Mouse (Mus musculus): ENCODE results near the gene Uhrf1bp1. TPM values are rescaled to one million over a fixed set of nuclear protein-coding genes. Genes with fewer than 3 reads are reported as not detected.

Uhrf1bp1 gene
- polyA plus RNA-seq, 1 experiment from 2014 or later, result 5.6 TPM

GRCm38 (mm10) chr17:27907512-27908205 lies 51.4 kb downstream of the Uhrf1bp1 start:
- WGBS, result under 1% methylated on average over 45 of the region's 45 CpGs
- peak overlapping the region; percentile 96 for H3K4me3 ChIP-seq
- no peaks in the 10 kb centered on the region for H3K27me3 ChIP-seq
- no peaks in the 10 kb centered on the region for H3K9me3 ChIP-seq
- H3K4me1 ChIP-seq (replicated peaks), result peaks cover 58% of the 10 kb centered on the region
- H3K9ac ChIP-seq, result peak overlapping the region; percentile 93
- 0 out of 2 replicates have a peak, but pooled peaks have one; percentile 33 for ATAC-seq (ENCODE audit: low FRiP score)
- peak overlapping the region; percentile 87 for H3K4me2 ChIP-seq
- peak overlapping the region; percentile 78 for H3K27ac ChIP-seq
- peaks cover 19% of the 10 kb centered on the region for H3K36me3 ChIP-seq

- Histone ChIP-seq H3K9me3 (no peaks in the 10 kb centered on the region), H3K4me3 (peak overlapping the region; percentile 96), H3K4me1 (replicated peaks) (peaks cover 58% of the 10 kb centered on the region), H3K36me3 (peaks cover 14% of the 10 kb centered on the region), H3K27ac (peak overlapping the region; percentile 93), H3K4me2 (peak overlapping the region; percentile 87), H3K27me3 (no peaks in the 10 kb centered on the region), H3K9ac (peak overlapping the region; percentile 93)
- no peak; the same call in 1 of the 2 replicates for ATAC-seq (ENCODE audit: low FRiP score)
- WGBS, result under 1% methylated on average over 12 of the region's 12 CpGs
These were observed 52.1 kb downstream of the Uhrf1bp1 start for GRCm38 (mm10) chr17:27908206-27908887.

DNA sequence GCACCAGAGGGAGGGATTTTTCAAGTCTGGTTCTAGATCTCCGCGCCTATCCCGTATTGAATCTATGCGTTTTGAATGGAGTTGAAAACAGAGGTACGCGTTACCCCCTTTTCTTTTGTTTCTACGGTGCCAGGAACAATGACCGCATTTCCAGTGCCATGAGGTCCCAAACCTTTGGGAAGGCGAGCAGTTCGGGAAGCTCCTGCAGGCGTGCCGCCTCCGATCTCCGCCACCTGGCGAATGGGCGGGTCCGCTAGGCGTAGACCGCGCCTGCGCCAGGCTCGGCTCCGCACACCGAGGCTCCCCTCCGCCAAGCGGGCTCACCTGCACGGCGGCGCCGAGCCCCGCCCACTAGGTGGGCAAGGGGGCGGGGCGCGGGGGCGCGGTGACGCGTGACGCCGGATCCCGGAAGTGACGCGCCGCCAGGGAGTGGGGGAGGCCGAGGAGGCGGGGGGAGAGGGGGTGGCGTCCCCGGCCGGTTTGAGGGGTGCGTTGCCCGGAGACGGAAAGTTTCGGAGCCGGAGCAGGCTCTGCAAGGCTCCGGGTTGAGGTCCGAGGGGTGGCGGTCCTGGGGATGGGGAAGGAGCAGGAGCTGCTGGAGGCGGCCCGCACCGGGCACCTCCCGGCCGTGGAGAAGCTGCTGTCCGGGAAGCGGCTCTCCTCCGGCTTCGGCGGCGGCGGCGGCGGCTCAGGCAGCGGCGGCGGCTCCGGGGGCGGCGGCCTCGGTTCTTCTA lies 52.8 kb downstream of the Uhrf1bp1 start, which contains the start of gene Anks1:
Anks1 (plus strand) TSS at position 419 of the 734 bp plus-strand sequence.
- Histone ChIP-seq H3K9me3 (no peaks in the 10 kb centered on the region), H3K4me1 (replicated peaks) (peaks cover 58% of the 10 kb centered on the region), H3K9ac (peak within 1 kb of the TSS; percentile 93), H3K27ac (peak within 1 kb of the TSS; percentile 93), H3K4me2 (peak within 1 kb of the TSS; percentile 87), H3K27me3 (no peaks in the 10 kb centered on the region), H3K36me3 (peaks cover 14% of the 10 kb centered on the region), H3K4me3 (peak within 1 kb of the TSS; percentile 96)
- peak; percentile 87 for ATAC-seq (ENCODE audit: low FRiP score)
- 1% methylated on average over 76 of the region's 78 CpGs for WGBS

GRCm38 (mm10) chr17:27909622-27910500 lies 53.6 kb downstream of the Uhrf1bp1 start, which contains the start of gene Taf11:
Gene Taf11 (minus strand): TSS chr17:27909844.
- Histone ChIP-seq H3K4me2 (peak within 1 kb of the TSS; percentile 87), H3K36me3 (peaks cover 12% of the 10 kb centered on the region), H3K4me1 (replicated peaks) (peaks cover 56% of the 10 kb centered on the region), H3K9me3 (no peaks in the 10 kb centered on the region), H3K27me3 (no peaks in the 10 kb centered on the region), H3K27ac (peak within 1 kb of the TSS; percentile 93), H3K4me3 (peak within 1 kb of the TSS; percentile 96), H3K9ac (peak within 1 kb of the TSS; percentile 93)
- ATAC-seq (ENCODE audit: low FRiP score), result peak; percentile 68
- 2% methylated on average over 53 of the region's 53 CpGs for WGBS

DNA sequence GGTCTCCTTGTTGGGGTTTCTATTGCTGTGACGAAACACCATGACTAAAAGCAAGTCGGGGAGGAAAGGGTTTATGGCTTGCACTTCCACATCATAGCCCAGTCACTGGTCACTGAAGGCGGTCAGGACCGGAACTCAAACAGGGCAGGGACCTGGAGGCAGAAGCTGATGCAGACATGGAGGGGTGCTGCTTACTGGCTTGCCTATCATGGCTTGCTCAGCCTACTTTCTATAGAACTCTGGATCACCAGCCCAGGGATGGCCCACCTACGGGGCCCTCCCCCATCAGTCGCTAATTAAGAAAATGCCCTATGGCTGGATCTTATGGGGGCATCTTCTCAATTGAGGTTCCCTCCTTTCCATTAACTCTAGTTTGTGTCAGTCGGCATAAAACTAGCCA lies 55.1 kb downstream of the Uhrf1bp1 start:
- Histone ChIP-seq H3K27ac (no peak overlapping the region), H3K4me1 (replicated peaks) (peaks cover 44% of the 10 kb centered on the region), H3K36me3 (peaks cover 7% of the 10 kb centered on the region; the same call in 1 of the 2 replicates), H3K27me3 (no peaks in the 10 kb centered on the region), H3K4me3 (no peak overlapping the region), H3K4me2 (peak overlapping the region; percentile 87), H3K9ac (0 out of 2 replicates have a peak overlapping the region, but pooled peaks have one; percentile 93), H3K9me3 (no peaks in the 10 kb centered on the region)
- no peak for ATAC-seq (ENCODE audit: low FRiP score)
- 88% methylated on average over 7 of the region's 7 CpGs for WGBS

- 95% methylated on average over 4 of the region's 4 CpGs for WGBS
- Histone ChIP-seq H3K9me3 (no peaks in the 10 kb centered on the region), H3K36me3 (peaks cover 7% of the 10 kb centered on the region; the same call in 1 of the 2 replicates), H3K9ac (no peak overlapping the region), H3K4me1 (replicated peaks) (peaks cover 25% of the 10 kb centered on the region), H3K27me3 (no peaks in the 10 kb centered on the region), H3K4me2 (no peak overlapping the region), H3K27ac (no peak overlapping the region), H3K4me3 (no peak overlapping the region)
- ATAC-seq (ENCODE audit: low FRiP score), result no peak
These were observed 58.5 kb downstream of the Uhrf1bp1 start for GRCm38 (mm10) chr17:27914742-27915141.

DNA sequence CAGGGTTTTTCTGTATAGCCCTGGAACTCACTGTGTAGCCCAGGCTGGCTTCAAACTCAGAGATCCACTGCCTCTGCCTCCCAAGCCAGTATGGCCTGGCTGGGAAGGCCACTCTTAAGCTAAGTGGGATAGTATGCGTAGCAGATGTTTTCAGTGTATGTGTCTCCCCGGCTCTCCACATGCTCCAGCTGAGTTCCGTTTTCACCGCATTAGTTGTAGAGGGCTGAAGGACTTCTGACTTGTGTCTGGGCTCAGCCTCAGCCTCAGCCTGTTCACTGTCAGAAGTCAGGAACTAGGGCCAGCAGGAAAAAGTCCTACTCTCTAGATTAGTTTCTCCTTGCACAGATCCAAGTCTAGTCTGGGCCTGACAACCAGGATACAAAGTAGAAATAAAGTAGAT lies 60.1 kb downstream of the Uhrf1bp1 start:
- Histone ChIP-seq H3K36me3 (peaks cover 7% of the 10 kb centered on the region; the same call in 1 of the 2 replicates), H3K4me1 (replicated peaks) (peaks cover 13% of the 10 kb centered on the region), H3K27me3 (no peaks in the 10 kb centered on the region), H3K27ac (no peak overlapping the region), H3K4me3 (no peak overlapping the region), H3K9me3 (no peaks in the 10 kb centered on the region), H3K9ac (no peak overlapping the region), H3K4me2 (no peak overlapping the region)
- WGBS, result 85% methylated on average over 4 of the region's 4 CpGs
- ATAC-seq (ENCODE audit: low FRiP score), result no peak

- Histone ChIP-seq H3K36me3 (no peaks in the 10 kb centered on the region), H3K4me1 (replicated peaks) (peaks cover 20% of the 10 kb centered on the region), H3K4me2 (no peak overlapping the region), H3K27ac (no peak overlapping the region), H3K27me3 (no peaks in the 10 kb centered on the region), H3K9ac (no peak overlapping the region), H3K4me3 (no peak overlapping the region), H3K9me3 (no peaks in the 10 kb centered on the region)
- WGBS, result 76% methylated on average over 4 of the region's 4 CpGs
- ATAC-seq (ENCODE audit: low FRiP score), result no peak
These were observed 64.4 kb downstream of the Uhrf1bp1 start for GRCm38 (mm10) chr17:27920676-27921075.

DNA sequence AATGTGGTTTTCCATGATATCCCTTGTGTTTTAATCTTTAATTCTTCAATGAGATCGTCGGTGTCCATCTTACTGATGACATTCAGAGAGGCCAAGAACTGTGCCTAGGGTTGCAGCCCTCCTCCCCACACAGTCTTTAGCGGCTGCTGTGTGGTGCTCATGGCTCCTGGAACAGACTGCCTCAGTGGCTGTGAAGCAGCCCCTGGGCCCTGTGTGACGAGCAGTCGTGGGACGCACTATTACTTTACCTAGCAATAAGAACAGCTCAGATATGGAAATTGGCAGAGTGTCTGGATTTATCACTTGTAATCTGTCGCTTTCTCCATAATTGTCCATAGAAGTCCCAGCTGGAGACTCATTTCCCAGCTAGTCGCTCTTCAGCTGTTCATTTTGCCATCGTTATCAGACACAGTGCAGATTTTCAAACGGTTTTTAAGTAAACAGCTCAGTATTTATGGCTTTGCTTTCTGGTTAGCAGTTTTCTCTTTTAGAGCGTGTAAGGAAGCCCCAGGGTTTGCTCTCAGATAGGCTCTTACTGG lies 66.0 kb downstream of the Uhrf1bp1 start:
- Histone ChIP-seq H3K27ac (peak overlapping the region; percentile 55; the same call in 1 of the 2 replicates), H3K4me1 (replicated peaks) (peaks cover 20% of the 10 kb centered on the region), H3K27me3 (no peaks in the 10 kb centered on the region), H3K9me3 (no peaks in the 10 kb centered on the region), H3K36me3 (no peaks in the 10 kb centered on the region), H3K9ac (peak overlapping the region; percentile 29), H3K4me3 (no peak overlapping the region), H3K4me2 (no peak overlapping the region)
- ATAC-seq (ENCODE audit: low FRiP score), result no peak
- WGBS, result 72% methylated on average over 11 of the region's 11 CpGs

GRCm38 (mm10) chr17:27925054-27925453 lies 68.8 kb downstream of the Uhrf1bp1 start:
- H3K4me2 ChIP-seq, result no peak overlapping the region
- H3K36me3 ChIP-seq, result 0 out of 2 replicates have a peak, but pooled peaks cover 4% of the 10 kb centered on the region
- no peaks in the 10 kb centered on the region for H3K9me3 ChIP-seq
- no peak overlapping the region for H3K4me3 ChIP-seq
- 88% methylated on average over 4 of the region's 4 CpGs for WGBS
- H3K9ac ChIP-seq, result no peak overlapping the region
- no peak overlapping the region for H3K27ac ChIP-seq
- peaks cover 20% of the 10 kb centered on the region for H3K4me1 ChIP-seq (replicated peaks)
- H3K27me3 ChIP-seq, result no peaks in the 10 kb centered on the region
- no peak for ATAC-seq (ENCODE audit: low FRiP score)

DNA sequence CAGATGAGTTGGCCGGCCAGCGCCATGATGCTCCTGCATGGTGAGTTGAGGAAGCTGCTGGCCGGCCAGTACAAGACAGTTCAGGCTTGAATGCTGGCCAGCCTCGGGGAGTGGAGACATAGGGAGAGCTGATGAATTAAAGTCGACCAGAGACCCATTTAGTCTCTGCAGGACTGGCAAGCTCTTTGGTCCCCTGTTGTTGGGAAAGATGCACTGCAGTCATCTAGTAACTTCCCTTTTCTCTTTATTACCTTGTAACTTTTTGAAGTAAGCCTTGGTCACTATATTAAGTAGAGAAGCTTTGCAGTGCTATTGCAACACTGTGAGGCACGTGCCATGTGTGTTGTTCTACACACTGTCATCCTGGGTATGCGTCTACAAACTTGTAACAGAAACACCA lies 69.3 kb downstream of the Uhrf1bp1 start:
- H3K4me3 ChIP-seq, result no peak overlapping the region
- no peak overlapping the region for H3K4me2 ChIP-seq
- H3K36me3 ChIP-seq, result 0 out of 2 replicates have a peak, but pooled peaks cover 4% of the 10 kb centered on the region
- 76% methylated on average over 7 of the region's 7 CpGs for WGBS
- H3K27me3 ChIP-seq, result no peaks in the 10 kb centered on the region
- H3K9ac ChIP-seq, result no peak overlapping the region
- no peak overlapping the region for H3K27ac ChIP-seq
- peaks cover 20% of the 10 kb centered on the region for H3K4me1 ChIP-seq (replicated peaks)
- H3K9me3 ChIP-seq, result no peaks in the 10 kb centered on the region
- no peak for ATAC-seq (ENCODE audit: low FRiP score)

Data from hindbrain, embryonic 13.5 days (tissue).